Mouse (Mus musculus) ES-Bruce4 (cell line): ENCODE measurements at regions not wholly inside any gene's neighbourhood (a gene's known extent, or its start where the extent isn't known, plus 50 kb on each side); places are given as distances from the start of the nearest gene placed in this dataset.

Experiments used
- H3K27ac ChIP-seq: 2 replicates; pipeline ENCODE4 v1.5.1; 2012; ENCODE audit warnings: low read length, inconsistent platforms; ENCODE audit not compliant: insufficient read depth
- H3K27me3 ChIP-seq: 2 replicates; pipeline ENCODE4 v1.6.1; 2012; ENCODE audit warnings: mild to moderate bottlenecking, low read length, inconsistent platforms; ENCODE audit not compliant: control insufficient read depth, poor library complexity, insufficient read depth, severe bottlenecking
- H3K36me3 ChIP-seq: 2 replicates; pipeline ENCODE4 v1.6.1; 2012; ENCODE audit warnings: inconsistent platforms, mild to moderate bottlenecking, low read length, moderate library complexity; ENCODE audit not compliant: control insufficient read depth, poor library complexity, insufficient read depth, severe bottlenecking
- H3K4me1 ChIP-seq: one replicate; pipeline ENCODE4 v1.8.1; 2011; ENCODE audit warnings: low read length; ENCODE audit not compliant: control insufficient read depth, insufficient read depth
- H3K4me3 ChIP-seq: 2 replicates; pipeline ENCODE4 v1.5.1; 2011; ENCODE audit warnings: low read depth, mild to moderate bottlenecking, low read length
- H3K9ac ChIP-seq: 2 replicates; pipeline ENCODE4 v1.6.1; 2012; ENCODE audit warnings: low read depth, mild to moderate bottlenecking, inconsistent platforms; ENCODE audit not compliant: poor library complexity, severe bottlenecking
- H3K9me3 ChIP-seq: replicated peaks from 2 replicates; pipeline ENCODE4 v1.6.1; 2012; ENCODE audit warnings: mild to moderate bottlenecking, low read length, inconsistent platforms; ENCODE audit not compliant: control insufficient read depth, poor library complexity, insufficient read depth, severe bottlenecking
- CTCF ChIP-seq: IDR thresholded peaks from one replicate; pipeline ENCODE4 v1.8.1; 2011; ENCODE audit warnings: low read depth, low read length
- EP300 ChIP-seq: IDR thresholded peaks from 2 replicates; pipeline ENCODE4 v1.6.1; 2011; ENCODE audit warnings: low read depth, low read length; ENCODE audit not compliant: insufficient read depth
- POLR2A ChIP-seq: IDR thresholded peaks from one replicate; pipeline ENCODE4 v1.8.1; 2011; ENCODE audit warnings: low read length; ENCODE audit not compliant: insufficient read depth

DNA sequence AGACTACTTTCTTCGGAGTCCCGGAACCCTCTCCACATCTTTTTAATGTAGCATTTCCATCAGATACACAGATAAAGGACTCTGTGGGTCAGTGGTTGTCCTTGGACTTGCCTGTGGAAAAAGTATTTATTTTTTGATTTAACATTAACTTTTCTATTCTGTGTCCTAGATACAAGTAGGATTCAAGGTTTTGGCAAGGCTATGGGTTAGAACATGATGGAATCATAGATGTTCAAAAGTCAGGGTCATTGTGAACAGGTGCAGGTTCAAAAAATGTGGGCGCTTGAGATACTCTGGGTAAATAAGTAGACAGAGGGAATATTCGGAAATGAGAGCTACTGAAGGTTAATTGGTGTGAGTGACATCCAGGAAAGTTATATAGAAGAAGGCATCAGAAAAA, 347.7 kb downstream of the Cypt12 start:
- no peaks in the 10 kb centered on the region for H3K4me1 ChIP-seq
- H3K27ac ChIP-seq: no peak overlapping the region
- no peaks in the 10 kb centered on the region for H3K36me3 ChIP-seq
- TF ChIP-seq EP300 (no peak), CTCF (no peak), POLR2A (no peak)
- H3K27me3 ChIP-seq: no peaks in the 10 kb centered on the region
- no peak overlapping the region for H3K9ac ChIP-seq
- no peak overlapping the region for H3K4me3 ChIP-seq
- H3K9me3 ChIP-seq: no peaks in the 10 kb centered on the region; the same call in 1 of the 2 replicates

- Histone ChIP-seq H3K36me3 (no peaks in the 10 kb centered on the region), H3K9me3 (no peaks in the 10 kb centered on the region; the same call in 1 of the 2 replicates), H3K4me1 (no peaks in the 10 kb centered on the region), H3K9ac (no peak overlapping the region), H3K27ac (no peak overlapping the region), H3K4me3 (no peak overlapping the region), H3K27me3 (no peaks in the 10 kb centered on the region)
- TF ChIP-seq EP300: no peak
- no peak for TF ChIP-seq CTCF
- TF ChIP-seq POLR2A: no peak
Measured at GRCm38 (mm10) chr3:18298699-18299098, 350.5 kb downstream of the Cypt12 start.

GRCm38 (mm10) chr3:18299502-18299901, 351.3 kb downstream of the Cypt12 start:
- no peak overlapping the region for H3K4me3 ChIP-seq
- no peak for TF ChIP-seq EP300
- no peak for TF ChIP-seq POLR2A
- no peak overlapping the region for H3K9ac ChIP-seq
- H3K9me3 ChIP-seq: no peaks in the 10 kb centered on the region; the same call in 1 of the 2 replicates
- no peaks in the 10 kb centered on the region for H3K4me1 ChIP-seq
- no peaks in the 10 kb centered on the region for H3K36me3 ChIP-seq
- no peak overlapping the region for H3K27ac ChIP-seq
- no peaks in the 10 kb centered on the region for H3K27me3 ChIP-seq

- H3K27me3 ChIP-seq: no peaks in the 10 kb centered on the region; the same call in 1 of the 2 replicates
- no peak overlapping the region for H3K9ac ChIP-seq
- no peak overlapping the region for H3K4me3 ChIP-seq
- H3K27ac ChIP-seq: no peak overlapping the region
- TF ChIP-seq POLR2A (no peak), CTCF (no peak), EP300 (no peak)
- H3K36me3 ChIP-seq: no peaks in the 10 kb centered on the region
- no peaks in the 10 kb centered on the region for H3K4me1 ChIP-seq
- no peaks in the 10 kb centered on the region for H3K9me3 ChIP-seq
Measured at GRCm38 (mm10) chr3:18319433-18319832, 371.2 kb downstream of the Cypt12 start.

DNA sequence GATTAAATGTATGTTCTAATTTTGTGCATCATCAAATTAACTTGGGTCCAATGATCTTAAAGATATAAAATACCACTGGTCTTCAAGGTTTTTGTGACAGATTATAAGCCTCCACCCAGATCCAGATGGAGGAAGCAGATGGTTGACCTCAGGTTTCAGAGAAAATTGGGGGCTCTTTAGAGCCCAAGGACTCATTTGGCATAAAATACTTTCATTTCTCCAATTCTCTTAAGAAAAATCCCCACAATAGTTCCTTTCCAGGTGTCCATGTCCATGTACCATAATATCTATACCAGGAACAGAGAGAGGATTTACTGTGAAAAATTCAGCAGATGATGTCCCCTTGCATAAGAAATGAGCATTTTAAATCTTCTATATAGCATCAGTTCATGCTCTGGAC, 385.0 kb downstream of the Cypt12 start:
- Histone ChIP-seq H3K27me3 (no peaks in the 10 kb centered on the region), H3K4me1 (no peaks in the 10 kb centered on the region), H3K27ac (no peak overlapping the region), H3K9ac (no peak overlapping the region), H3K36me3 (no peaks in the 10 kb centered on the region), H3K9me3 (no peaks in the 10 kb centered on the region), H3K4me3 (no peak overlapping the region)
- TF ChIP-seq POLR2A (no peak), CTCF (no peak), EP300 (no peak)

GRCm38 (mm10) chr3:18339189-18339588, 391.0 kb downstream of the Cypt12 start:
- TF ChIP-seq POLR2A: no peak
- TF ChIP-seq EP300: no peak
- TF ChIP-seq CTCF: no peak
- Histone ChIP-seq H3K4me1 (peaks cover 3% of the 10 kb centered on the region), H3K9ac (no peak overlapping the region), H3K27ac (peak overlapping the region; percentile 51; the same call in 1 of the 2 replicates), H3K4me3 (no peak overlapping the region), H3K9me3 (no peaks in the 10 kb centered on the region), H3K36me3 (no peaks in the 10 kb centered on the region), H3K27me3 (no peaks in the 10 kb centered on the region)
